Mouse (Mus musculus): ENCODE data around the gene Cltb.

Cltb gene

GRCm38 (mm10) chr13:54602639-54603111, 8.5 kb downstream of the Cltb start:
- in situ Hi-C loops (cut with MboI; ENCODE audit: low pct_unique_long_range_greater_than_20kb in 1 of 2, low sequenced_read_pairs in 2 of 2, unreplicated experiment in 1 of 2), result no loop called here

- in situ Hi-C loops (cut with MboI; ENCODE audit: low pct_unique_long_range_greater_than_20kb in 1 of 2, low sequenced_read_pairs in 2 of 2, unreplicated experiment in 1 of 2), result no loop called here
These were observed 12.5 kb downstream of the Cltb start for GRCm38 (mm10) chr13:54598622-54599143.

GRCm38 (mm10) chr13:54596870-54597269, 14.3 kb downstream of the Cltb start:
- in situ Hi-C loops (cut with MboI; ENCODE audit: low pct_unique_long_range_greater_than_20kb in 1 of 2, low sequenced_read_pairs in 2 of 2, unreplicated experiment in 1 of 2), result no loop called here

- in situ Hi-C loops (cut with MboI; ENCODE audit: low pct_unique_long_range_greater_than_20kb in 1 of 2, low sequenced_read_pairs in 2 of 2, unreplicated experiment in 1 of 2), result no loop called here
These were observed 14.9 kb downstream of the Cltb start for GRCm38 (mm10) chr13:54596107-54596690.

GRCm38 (mm10) chr13:54593617-54594016, 17.5 kb downstream of the Cltb start:
- in situ Hi-C loops (cut with MboI; ENCODE audit: low pct_unique_long_range_greater_than_20kb in 1 of 2, low sequenced_read_pairs in 2 of 2, unreplicated experiment in 1 of 2), result no loop called here

- in situ Hi-C loops (cut with MboI; ENCODE audit: low pct_unique_long_range_greater_than_20kb in 1 of 2, low sequenced_read_pairs in 2 of 2, unreplicated experiment in 1 of 2), result no loop called here
These were observed 19.3 kb downstream of the Cltb start for GRCm38 (mm10) chr13:54591776-54592356.

- in situ Hi-C loops (cut with MboI; ENCODE audit: low pct_unique_long_range_greater_than_20kb in 1 of 2, low sequenced_read_pairs in 2 of 2, unreplicated experiment in 1 of 2), result no loop called here
These were observed 20.9 kb downstream of the Cltb start, which contains the start of the genes Nop16 and Higd2a for GRCm38 (mm10) chr13:54589996-54590951. TSS of gene Nop16 (minus strand) at chr13:54590090. TSS of gene Higd2a (plus strand) at chr13:54590207.

- in situ Hi-C loops (cut with MboI; ENCODE audit: low pct_unique_long_range_greater_than_20kb in 1 of 2, low sequenced_read_pairs in 2 of 2, unreplicated experiment in 1 of 2), result no loop called here
These were observed 21.6 kb downstream of the Cltb start for GRCm38 (mm10) chr13:54589414-54589995.

- in situ Hi-C loops (cut with MboI; ENCODE audit: low pct_unique_long_range_greater_than_20kb in 1 of 2, low sequenced_read_pairs in 2 of 2, unreplicated experiment in 1 of 2), result no loop called here
These were observed 25.3 kb downstream of the Cltb start for GRCm38 (mm10) chr13:54585831-54586230.

- in situ Hi-C loops (cut with MboI; ENCODE audit: low pct_unique_long_range_greater_than_20kb in 1 of 2, low sequenced_read_pairs in 2 of 2, unreplicated experiment in 1 of 2), result no loop called here
These were observed 28.3 kb downstream of the Cltb start for GRCm38 (mm10) chr13:54582860-54583259.

- in situ Hi-C loops (cut with MboI; ENCODE audit: low pct_unique_long_range_greater_than_20kb in 1 of 2, low sequenced_read_pairs in 2 of 2, unreplicated experiment in 1 of 2), result no loop called here
These were observed 29.0 kb downstream of the Cltb start for GRCm38 (mm10) chr13:54582126-54582525.

- in situ Hi-C loops (cut with MboI; ENCODE audit: low pct_unique_long_range_greater_than_20kb in 1 of 2, low sequenced_read_pairs in 2 of 2, unreplicated experiment in 1 of 2), result no loop called here
These were observed 29.8 kb downstream of the Cltb start for GRCm38 (mm10) chr13:54581385-54581784.

GRCm38 (mm10) chr13:54577652-54578507, 33.3 kb downstream of the Cltb start:
- in situ Hi-C loops (cut with MboI; ENCODE audit: low pct_unique_long_range_greater_than_20kb in 1 of 2, low sequenced_read_pairs in 2 of 2, unreplicated experiment in 1 of 2), result no loop called here

GRCm38 (mm10) chr13:54575489-54575888, 35.7 kb downstream of the Cltb start:
- in situ Hi-C loops (cut with MboI; ENCODE audit: low pct_unique_long_range_greater_than_20kb in 1 of 2, low sequenced_read_pairs in 2 of 2, unreplicated experiment in 1 of 2), result no loop called here

- in situ Hi-C loops (cut with MboI; ENCODE audit: low pct_unique_long_range_greater_than_20kb in 1 of 2, low sequenced_read_pairs in 2 of 2, unreplicated experiment in 1 of 2), result no loop called here
These were observed 36.2 kb downstream of the Cltb start, which contains the start of gene Arl10 for GRCm38 (mm10) chr13:54574854-54575481. TSS of gene Arl10 (plus strand) at chr13:54575015.

GRCm38 (mm10) chr13:54572621-54573020, 38.5 kb downstream of the Cltb start:
- in situ Hi-C loops (cut with MboI; ENCODE audit: low pct_unique_long_range_greater_than_20kb in 1 of 2, low sequenced_read_pairs in 2 of 2, unreplicated experiment in 1 of 2), result no loop called here

- in situ Hi-C loops (cut with MboI; ENCODE audit: low pct_unique_long_range_greater_than_20kb in 1 of 2, low sequenced_read_pairs in 2 of 2, unreplicated experiment in 1 of 2), result no loop called here
These were observed 39.5 kb downstream of the Cltb start for GRCm38 (mm10) chr13:54571637-54572036.
